Mouse (Mus musculus): ENCODE results near the gene Phc1.

- TF ChIP-seq CTCF (IDR thresholded peaks at IDR 0.05) (no peak), EP300 (IDR thresholded peaks at IDR 0.05) (no peak)
These were observed 27.9 kb upstream of the Phc1 start for GRCm38 (mm10) chr6:122368245-122368644.
